Comparison of ENCODE assay signal across 17 mouse cellular contexts in genomic region chr13:112666433-112667024, GRCm38 (mm10). TPM values are rescaled to one million over a fixed set of nuclear protein-coding genes. Genes with fewer than 3 reads are reported as not detected.
DNase-seq lines count a peak whose midpoint lies in the region; ATAC-seq and TF ChIP-seq lines count a peak whose summit lies in the region.
"Had no signal": no experiment of that assay in that cellular context is flagged by ENCODE, and none has a peak within 500 bp of the region (broad histone marks: within the 10 kb centered on the region; RNA-seq: fewer than 3 reads in every experiment).

No protein-coding gene starts in this region.

- no peak for TF ChIP-seq POLR2A in MEL (IDR thresholded peaks at IDR 0.05; ENCODE audit: control insufficient read depth in 1 of 2, insufficient read depth in 1 of 2, low read depth in 1 of 2, low read length in 2 of 2, poor library complexity in 1 of 2)

- H3K9ac ChIP-seq in liver, postnatal 0 days (replicated peaks): no peak overlapping the region
- H3K9ac ChIP-seq in liver, embryonic 11.5 days (ENCODE audit: low read depth, low read length): no peak overlapping the region
- H3K9ac ChIP-seq in MEL (ENCODE audit: control insufficient read depth, low read depth, low read length, poor library complexity, severe bottlenecking): no peak overlapping the region
- no peak overlapping the region for H3K9ac ChIP-seq in intestine, embryonic 15.5 days
- H3K9ac ChIP-seq: forebrain, postnatal 0 days; hindbrain, embryonic 15.5 days; lung, embryonic 14.5 days; midbrain, embryonic 12.5 days had no signal

- no peak overlapping the region for H3K4me3 ChIP-seq in liver, postnatal 0 days (ENCODE audit: low read depth, low read length)
- H3K4me3 ChIP-seq in liver, embryonic 11.5 days (ENCODE audit: low read depth, low read length): no peak overlapping the region
- H3K4me3 ChIP-seq in MEL (ENCODE audit: control insufficient read depth in 1 of 2, insufficient read depth in 1 of 2, low read depth in 2 of 2, low read length in 2 of 2): no peak overlapping the region
- no peak overlapping the region for H3K4me3 ChIP-seq in brown adipose tissue, adult 24 weeks (ENCODE audit: insufficient read depth, low read depth, low read length)
- H3K4me3 ChIP-seq in intestine, embryonic 15.5 days (replicated peaks): no peak overlapping the region
- H3K4me3 ChIP-seq: embryonic facial prominence, embryonic 10.5 days; hindbrain, embryonic 15.5 days; limb, embryonic 10.5 days; midbrain, embryonic 12.5 days had no signal

- WGBS in liver, postnatal 0 days (ENCODE audit: insufficient replicate concordance): 63% methylated on average over 10 of the region's 10 CpGs
- 83% methylated on average over 10 of the region's 10 CpGs for WGBS in liver, embryonic 11.5 days
- 83% methylated on average over 10 of the region's 10 CpGs for WGBS in intestine, embryonic 15.5 days

- no peaks in the 10 kb centered on the region for H3K9me3 ChIP-seq in liver, postnatal 0 days (ENCODE audit: low read length)
- no peaks in the 10 kb centered on the region for H3K9me3 ChIP-seq in liver, embryonic 11.5 days (ENCODE audit: control insufficient read depth, low read length)
- no peaks in the 10 kb centered on the region for H3K9me3 ChIP-seq in MEL (replicated peaks; ENCODE audit: insufficient read depth, low read length)
- H3K9me3 ChIP-seq in intestine, embryonic 15.5 days: no peaks in the 10 kb centered on the region
- H3K9me3 ChIP-seq: embryonic facial prominence, embryonic 10.5 days; hindbrain, embryonic 15.5 days; limb, embryonic 10.5 days; midbrain, embryonic 12.5 days had no signal

- H3K27me3 ChIP-seq in liver, postnatal 0 days (ENCODE audit: insufficient read depth, low read length): no peaks in the 10 kb centered on the region
- H3K27me3 ChIP-seq in liver, embryonic 11.5 days (replicated peaks; ENCODE audit: control insufficient read depth, insufficient read depth, low read length): no peaks in the 10 kb centered on the region
- no peaks in the 10 kb centered on the region for H3K27me3 ChIP-seq in MEL (ENCODE audit: control insufficient read depth in 1 of 2, insufficient read depth in 2 of 2, low read length in 2 of 2)
- no peaks in the 10 kb centered on the region for H3K27me3 ChIP-seq in intestine, embryonic 15.5 days (replicated peaks)
- H3K27me3 ChIP-seq: hindbrain, embryonic 15.5 days; midbrain, embryonic 12.5 days had no signal

- TF ChIP-seq CTCF in liver, postnatal 0 days (IDR thresholded peaks at IDR 0.05; ENCODE audit: low read depth): no peak
- TF ChIP-seq CTCF in MEL (IDR thresholded peaks at IDR 0.05 in 2 of 3, conservative IDR thresholded peaks at IDR 0.05 in 1 of 3; ENCODE audit: control insufficient read depth in 1 of 3, insufficient read depth in 1 of 3, low read depth in 2 of 3, low read length in 3 of 3, poor library complexity in 1 of 3, severe bottlenecking in 1 of 3): no peak

- H3K4me2 ChIP-seq in liver, postnatal 0 days (ENCODE audit: low read depth, low read length): peak overlapping the region; percentile 52
- H3K4me2 ChIP-seq in liver, embryonic 11.5 days: no peak overlapping the region
- no peak overlapping the region for H3K4me2 ChIP-seq in intestine, embryonic 15.5 days (replicated peaks)
- H3K4me2 ChIP-seq: hindbrain, embryonic 15.5 days; lung, embryonic 14.5 days; midbrain, embryonic 12.5 days had no signal

- TF ChIP-seq EP300 in liver, postnatal 0 days (IDR thresholded peaks at IDR 0.05; ENCODE audit: low read depth): no peak
- no peak for TF ChIP-seq EP300 in MEL (IDR thresholded peaks at IDR 0.05; ENCODE audit: low read depth in 1 of 2, low read length in 2 of 2)

- peaks cover 17% of the 10 kb centered on the region; the same call in 1 of the 2 replicates for H3K36me3 ChIP-seq in liver, postnatal 0 days (replicated peaks; ENCODE audit: insufficient read depth, low read length)
- no peaks in the 10 kb centered on the region for H3K36me3 ChIP-seq in liver, embryonic 11.5 days (ENCODE audit: control insufficient read depth, insufficient read depth, low read length)
- H3K36me3 ChIP-seq in MEL (ENCODE audit: control insufficient read depth in 1 of 2, insufficient read depth in 2 of 2, low read length in 2 of 2): peaks cover 3 to 4% of the 10 kb centered on the region in 2 experiments; a peak in 3 of 4 replicates
- no peaks in the 10 kb centered on the region for H3K36me3 ChIP-seq in intestine, embryonic 15.5 days
- H3K36me3 ChIP-seq: limb, embryonic 10.5 days had no signal

- H3K27ac ChIP-seq in liver, postnatal 0 days (ENCODE audit: low read depth): peak overlapping the region; percentile 36
- no peak overlapping the region for H3K27ac ChIP-seq in liver, embryonic 11.5 days (ENCODE audit: low read depth, low read length)
- no peak overlapping the region for H3K27ac ChIP-seq in MEL (ENCODE audit: control insufficient read depth, low read depth, low read length)
- H3K27ac ChIP-seq in brown adipose tissue, adult 24 weeks (replicated peaks; ENCODE audit: low read depth, low read length): peak overlapping the region; percentile 74; the same call in 1 of the 2 replicates
- H3K27ac ChIP-seq in intestine, embryonic 15.5 days: no peak overlapping the region
- H3K27ac ChIP-seq: embryonic facial prominence, embryonic 10.5 days; hindbrain, embryonic 15.5 days; limb, embryonic 10.5 days; midbrain, embryonic 12.5 days had no signal

- peaks cover 2% of the 10 kb centered on the region; the same call in 1 of the 2 replicates for H3K4me1 ChIP-seq in liver, postnatal 0 days (ENCODE audit: insufficient read depth)
- peaks cover 1% of the 10 kb centered on the region; the same call in 1 of the 2 replicates for H3K4me1 ChIP-seq in liver, embryonic 11.5 days (replicated peaks; ENCODE audit: control insufficient read depth, insufficient read depth, low read length)
- peaks cover 2% of the 10 kb centered on the region in 2 experiments; a peak in 3 of 4 replicates for H3K4me1 ChIP-seq in MEL (ENCODE audit: control insufficient read depth in 1 of 2, insufficient read depth in 2 of 2, low read length in 2 of 2)
- H3K4me1 ChIP-seq in brown adipose tissue, adult 24 weeks (ENCODE audit: control insufficient read depth, insufficient read depth, insufficient read length, low read length): no peaks in the 10 kb centered on the region
- H3K4me1 ChIP-seq in intestine, embryonic 15.5 days (replicated peaks): no peaks in the 10 kb centered on the region
- H3K4me1 ChIP-seq: embryonic facial prominence, embryonic 10.5 days; midbrain, embryonic 12.5 days had no signal

- 0 out of 2 replicates have a peak, but pooled peaks cover 3% of the 10 kb centered on the region for H3K79me2 ChIP-seq in MEL (ENCODE audit: control insufficient read depth, insufficient read depth, low read length, poor library complexity)

- no peak for TF ChIP-seq RAD21 in MEL (IDR thresholded peaks at IDR 0.05; ENCODE audit: low read depth, low read length)

- peak; percentile 38; the same call in 1 of the 2 replicates for ATAC-seq in liver, postnatal 0 days
- no peak for ATAC-seq in liver, embryonic 11.5 days (replicated peaks; ENCODE audit: low FRiP score)
- peak; percentile 95 for ATAC-seq in monocyte, adult 5-6 weeks (replicated peaks; ENCODE audit: insufficient number of reproducible peaks, low FRiP score, low TSS enrichment, poor library complexity, severe bottlenecking)
- ATAC-seq in intestine, embryonic 15.5 days: no peak
- ATAC-seq: forebrain, postnatal 0 days had no signal

- no peak for DNase-seq in liver, postnatal 0 days
- DNase-seq in liver, embryonic 11.5 days (ENCODE audit: low spot score): no peak
- DNase-seq in MEL (ENCODE audit: low read depth, low spot score): peak; percentile 22
- DNase-seq in right cerebral cortex, postnatal 4 days: no peak
- DNase-seq: cerebellum, postnatal 14 days; forebrain, postnatal 0 days; gastrocnemius, postnatal 14 days; kidney, adult 18-20 months; kidney, postnatal 25 days; lung, embryonic 14.5 days had no signal

TF ChIP-seq in MEL, 35 proteins besides CTCF, POLR2A, EP300 and RAD21 (continues in another document):
- TF ChIP-seq ZMIZ1 (IDR thresholded peaks at IDR 0.05; ENCODE audit: low read depth, low read length): no peak
- no peak for TF ChIP-seq MYC (IDR thresholded peaks at IDR 0.05; ENCODE audit: low read depth, low read length)
- no peak for TF ChIP-seq SMC3 (IDR thresholded peaks at IDR 0.05; ENCODE audit: low read depth, low read length)
- no peak for TF ChIP-seq TBP (IDR thresholded peaks at IDR 0.05; ENCODE audit: low read depth, low read length)
- TF ChIP-seq USF2 (IDR thresholded peaks at IDR 0.05; ENCODE audit: borderline replicate concordance in 1 of 2, insufficient read depth in 1 of 2, low read depth in 1 of 2, low read length in 2 of 2): no peak
- no peak for TF ChIP-seq KAT2A (conservative IDR thresholded peaks at IDR 0.05; ENCODE audit: low read depth, low read length)
- no peak for TF ChIP-seq GATA1 (IDR thresholded peaks at IDR 0.05; ENCODE audit: low read depth, low read length)
- TF ChIP-seq UBTF (IDR thresholded peaks at IDR 0.05; ENCODE audit: borderline replicate concordance, insufficient read depth, low read depth, low read length): no peak
- TF ChIP-seq ETS1 (IDR thresholded peaks at IDR 0.05; ENCODE audit: low read depth, low read length): no peak
- TF ChIP-seq USF1 (IDR thresholded peaks at IDR 0.05; ENCODE audit: low read depth, low read length): no peak

RNA-seq across cellular contexts. Expression of gene Slc38a9, which starts 6.0 kb away (rescaled TPM):
- polyA plus RNA-seq in liver, postnatal 0 days (2015; fragmentation: Nextera tagmentation; extraction: Ambion mirVana): 10.9 and 11.9 TPM in 2 replicates
- 13.3 and 15.8 TPM in 2 replicates for polyA plus RNA-seq in liver, embryonic 11.5 days (2014; fragmentation: Nextera tagmentation; extraction: Ambion mirVana)
- total RNA-seq in MEL (2012; rRNA removed): 11.9 and 14.1 TPM in 2 replicates
- 10 to 100 TPM in 1 of 2 experiments, not detected in 1; 10.8 TPM for polyA plus RNA-seq in MEL (2012; ENCODE audit: insufficient read depth in 1 of 2, insufficient read length in 2 of 2, low read depth in 1 of 2, low replicate concordance in 2 of 2, missing spikeins in 1 of 2)
- 4.2 and 6.3 TPM in 2 replicates for polyA plus RNA-seq in brown adipose tissue, adult 24 weeks (2012; ENCODE audit: insufficient read depth, insufficient read length, missing spikeins)
- 33.1 to 48.4 TPM (median 35.9 TPM) in 3 replicates for total RNA-seq in monocyte, adult 5-6 weeks (2017)
- polyA plus RNA-seq in intestine, embryonic 15.5 days (2015; fragmentation: Nextera tagmentation; extraction: Ambion mirVana): 11.8 and 13.1 TPM in 2 replicates

RNA-seq across cellular contexts. Expression of gene Ddx4, which starts 14.3 kb away (rescaled TPM):
- 0.09 and 0.14 TPM in 2 replicates for polyA plus RNA-seq in liver, postnatal 0 days (2015; fragmentation: Nextera tagmentation; extraction: Ambion mirVana)
- polyA plus RNA-seq in liver, embryonic 11.5 days (2014; fragmentation: Nextera tagmentation; extraction: Ambion mirVana): 0.83 and 0.99 TPM in 2 replicates
- total RNA-seq in MEL (2012; rRNA removed): 0.95 and 1.3 TPM in 2 replicates
- under 1 TPM in 1 of 2 experiments, not detected in 1; 0.31 TPM for polyA plus RNA-seq in MEL (2012; ENCODE audit: insufficient read depth in 1 of 2, insufficient read length in 2 of 2, low read depth in 1 of 2, low replicate concordance in 2 of 2, missing spikeins in 1 of 2)
- polyA plus RNA-seq in brown adipose tissue, adult 24 weeks (2012; ENCODE audit: insufficient read depth, insufficient read length, missing spikeins): not detected in 2 replicates
- 1.7 TPM in 1 of 3 replicates, not detected in the others for total RNA-seq in monocyte, adult 5-6 weeks (2017)
- 0.25 and 0.52 TPM in 2 replicates for polyA plus RNA-seq in intestine, embryonic 15.5 days (2015; fragmentation: Nextera tagmentation; extraction: Ambion mirVana)
- total RNA-seq: gastrocnemius, postnatal 14 days had no signal

Comparison
In these comparisons a context has a peak if more than half of its experiments do, and no peak if none do; other contexts are left out.
1. ATAC-seq: peak in liver, postnatal 0 days (single experiment) and monocyte, adult 5-6 weeks (single experiment); none in liver, embryonic 11.5 days (single experiment) and intestine, embryonic 15.5 days (single experiment).
2. H3K27ac ChIP-seq: peak in liver, postnatal 0 days (single experiment) and brown adipose tissue, adult 24 weeks (single experiment); none in liver, embryonic 11.5 days (single experiment), MEL (single experiment) and intestine, embryonic 15.5 days (single experiment).